Mouse (Mus musculus) small intestine, adult 2 months (tissue): ENCODE data around the gene Tep1.

ENCODE experiments used
- CTCF ChIP-seq: fragments of 200-500 bp; IDR thresholded peaks from 2 replicates; pipeline ENCODE4 v1.5.1; 2012; ENCODE audit warnings: low read depth, mild to moderate bottlenecking, control low read depth, inconsistent platforms, low read length, moderate library complexity, mixed read lengths; ENCODE audit not compliant: insufficient replicate concordance, insufficient read length; ENCODE audit errors: extremely low read depth
- POLR2A ChIP-seq: fragments of 200-500 bp; IDR thresholded peaks from 2 replicates; pipeline ENCODE4 v1.6.1; 2012; ENCODE audit warnings: low read depth, mild to moderate bottlenecking, control low read depth, inconsistent platforms, low read length, moderate library complexity

DNA sequence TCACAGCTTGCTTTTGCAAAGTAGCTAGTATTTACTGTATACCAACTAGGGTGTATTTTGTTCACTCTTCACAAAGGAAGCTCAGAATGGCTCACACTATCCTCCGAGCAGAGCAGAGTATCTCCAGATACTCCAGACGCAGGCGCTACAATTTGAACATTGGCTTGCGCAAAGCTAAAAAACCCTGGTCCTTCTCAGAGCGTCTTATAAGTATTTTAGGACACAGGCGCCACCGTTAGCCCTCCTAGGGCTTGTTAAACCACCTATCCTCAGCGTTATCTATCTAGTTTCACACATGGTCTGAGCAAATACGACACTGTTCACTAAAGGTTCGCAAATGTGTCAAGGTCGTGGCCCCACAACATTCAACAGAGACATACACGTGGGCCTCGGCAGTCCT lies 65.7 kb downstream of the Tep1 start:
- TF ChIP-seq CTCF (no peak), POLR2A (no peak)
